Mouse (Mus musculus) kidney, embryonic 16.5 days (tissue): ENCODE data around the gene Gm21292. TPM values are rescaled to one million over a fixed set of nuclear protein-coding genes. Genes with fewer than 3 reads are reported as not detected.
"Not testable (repeated sequence)": the region's sequence is repeated elsewhere in the genome, so short reads cannot be mapped to it uniquely, and the experiment has no call there.

Source experiments
- ATAC-seq: fragments of 200-750 bp; cut with Nextera tagmentation; 2 replicates; pipeline ENCODE4 v1.8.0; 2017; ENCODE audit warnings: moderate TSS enrichment; ENCODE audit not compliant: low FRiP score, low TSS enrichment
- H3K27ac ChIP-seq: fragments of 300-500 bp; sonication (generic); 2 replicates; pipeline ENCODE4 v1.5.1; 2014; ENCODE audit warnings: low read length
- H3K27me3 ChIP-seq: fragments of 300-500 bp; sonication (generic); 2 replicates; pipeline ENCODE4 v1.6.1; 2014; ENCODE audit warnings: low read length, control low read depth, mixed read lengths; ENCODE audit not compliant: insufficient read depth
- H3K36me3 ChIP-seq: fragments of 300-500 bp; sonication (generic); 2 replicates; pipeline ENCODE4 v1.6.1; 2014; ENCODE audit warnings: low read length, control low read depth, mixed read lengths; ENCODE audit not compliant: insufficient read depth
- H3K4me1 ChIP-seq: fragments of 300-500 bp; sonication (generic); 2 replicates; pipeline ENCODE4 v1.6.1; 2014; ENCODE audit warnings: low read length, control low read depth, mixed read lengths; ENCODE audit not compliant: insufficient read depth
- H3K4me2 ChIP-seq: fragments of 300-500 bp; sonication (generic); replicated peaks from 2 replicates; pipeline ENCODE4 v1.6.1; 2014; ENCODE audit warnings: low read depth, low read length
- H3K4me3 ChIP-seq: fragments of 300-500 bp; sonication (generic); 2 replicates; pipeline ENCODE4 v1.5.1; 2014; ENCODE audit warnings: mild to moderate bottlenecking, low read length
- H3K9ac ChIP-seq: fragments of 300-500 bp; sonication (generic); replicated peaks from 2 replicates; pipeline ENCODE4 v1.6.1; 2014; ENCODE audit warnings: low read length
- H3K9me3 ChIP-seq: fragments of 300-500 bp; sonication (generic); 2 replicates; pipeline ENCODE4 v1.6.1; 2016; ENCODE audit warnings: low read length, control low read depth
- WGBS: fragments of 180-500 bp; shearing (Covaris S2); extraction: QIAGEN DNeasy Blood & Tissue Kit; methylation state at CpG from one replicate; pipeline ENCODE4 v1.1.7; 2014; 5-methylcytosine and 5-hydroxymethylcytosine counted together
- polyA plus RNA-seq: library from polyadenylated mRNA; unstranded; fragments of >200 nt; fragmentation: Nextera tagmentation; extraction: Ambion mirVana; gene quantifications from 2 replicates; pipeline ENCODE4 v1.2.1, GENCODE M21; 2015

Gm21292 gene
- not detected in 2 replicates for polyA plus RNA-seq

- H3K9me3 ChIP-seq, H3K4me2 ChIP-seq, H3K36me3 ChIP-seq, H3K9ac ChIP-seq, H3K4me1 ChIP-seq, ATAC-seq, H3K4me3 ChIP-seq, H3K27me3 ChIP-seq, H3K27ac ChIP-seq: not testable (repeated sequence)
- no CpG with 5 or more reads among the region's 2 CpGs for WGBS
Measured at GRCm38 (mm10) chrY:9133824-9134223, at the start of gene Gm21292. Gene Gm21292 (minus strand): TSS chrY:9133924.

Other genes with a start within 250 kb of the Gm21292 start
- not detected in 2 replicates for gene Gm21721, start 68.3 kb upstream of the Gm21292 start, polyA plus RNA-seq
- gene Gm21812, start 213.3 kb upstream of the Gm21292 start, polyA plus RNA-seq, result not detected in 2 replicates